Mouse (Mus musculus): Measurements from ENCODE around the gene Anxa9.

The Anxa9 gene

GRCm38 (mm10) chr3:95314075-95314474, 7.1 kb upstream of the Anxa9 start:
- in situ Hi-C loops (cut with MboI, MseI), result no loop called here

GRCm38 (mm10) chr3:95313476-95313875, 6.5 kb upstream of the Anxa9 start:
- in situ Hi-C loops (cut with MboI, MseI), result no loop called here

GRCm38 (mm10) chr3:95312623-95313022, 5.6 kb upstream of the Anxa9 start:
- in situ Hi-C loops (cut with MboI, MseI), result no loop called here

- in situ Hi-C loops (cut with MboI, MseI), result no loop called here
Measured at GRCm38 (mm10) chr3:95310968-95311882, 4.2 kb upstream of the Anxa9 start.

- in situ Hi-C loops (cut with MboI, MseI), result no loop called here
Measured at GRCm38 (mm10) chr3:95310496-95310895, 3.5 kb upstream of the Anxa9 start.

GRCm38 (mm10) chr3:95306244-95306643, 732 bp downstream of the Anxa9 start:
- in situ Hi-C loops (cut with MboI, MseI), result loop anchor here (5.0 kb wide), 1 partner anchor 76 kb away; no protein-coding TSS in a partner anchor

- in situ Hi-C loops (cut with MboI, MseI), result no loop called here
Measured at GRCm38 (mm10) chr3:95301204-95301796, 5.7 kb downstream of the Anxa9 start.

- in situ Hi-C loops (cut with MboI, MseI), result no loop called here
Measured at GRCm38 (mm10) chr3:95298018-95298417, 9.0 kb downstream of the Anxa9 start.

- in situ Hi-C loops (cut with MboI, MseI), result no loop called here
Measured at GRCm38 (mm10) chr3:95296103-95296469, 10.9 kb downstream of the Anxa9 start.

GRCm38 (mm10) chr3:95295321-95296102, 11.5 kb downstream of the Anxa9 start:
- in situ Hi-C loops (cut with MboI, MseI), result no loop called here

- in situ Hi-C loops (cut with MboI, MseI), result no loop called here
Measured at GRCm38 (mm10) chr3:95294718-95295117, 12.3 kb downstream of the Anxa9 start.

GRCm38 (mm10) chr3:95294316-95294715, 12.7 kb downstream of the Anxa9 start:
- in situ Hi-C loops (cut with MboI, MseI), result no loop called here

GRCm38 (mm10) chr3:95293537-95293936, 13.4 kb downstream of the Anxa9 start:
- in situ Hi-C loops (cut with MboI, MseI), result no loop called here

GRCm38 (mm10) chr3:95292899-95293298, 14.1 kb downstream of the Anxa9 start:
- in situ Hi-C loops (cut with MboI, MseI), result no loop called here

GRCm38 (mm10) chr3:95291041-95291440, 15.9 kb downstream of the Anxa9 start:
- in situ Hi-C loops (cut with MboI, MseI), result no loop called here

- in situ Hi-C loops (cut with MboI, MseI), result no loop called here
Measured at GRCm38 (mm10) chr3:95290156-95290555, 16.8 kb downstream of the Anxa9 start.

GRCm38 (mm10) chr3:95289419-95289818, 17.6 kb downstream of the Anxa9 start:
- in situ Hi-C loops (cut with MboI, MseI), result no loop called here

- in situ Hi-C loops (cut with MboI, MseI), result no loop called here
Measured at GRCm38 (mm10) chr3:95287541-95287940, 19.4 kb downstream of the Anxa9 start.

- in situ Hi-C loops (cut with MboI, MseI), result no loop called here
Measured at GRCm38 (mm10) chr3:95286510-95286909, 20.5 kb downstream of the Anxa9 start.

- in situ Hi-C loops (cut with MboI, MseI), result no loop called here
Measured at GRCm38 (mm10) chr3:95286011-95286410, 21.0 kb downstream of the Anxa9 start.

GRCm38 (mm10) chr3:95285390-95285789, 21.6 kb downstream of the Anxa9 start:
- in situ Hi-C loops (cut with MboI, MseI), result no loop called here

Measured in regulatory T cell (primary cell).